Mouse (Mus musculus) C2C12 (cell line): Measurements from ENCODE around the gene 4921507P07Rik.
A peak's percentile ranks its signal among the peaks of the same experiment; 100 is the strongest.

Experiments
- CEBPB ChIP-seq: IDR thresholded peaks from one replicate; pipeline ENCODE4 v1.6.1; 2011; ENCODE audit warnings: low read depth, mild to moderate bottlenecking, control low read depth, moderate library complexity
- CTCF ChIP-seq: IDR thresholded peaks from one replicate; pipeline ENCODE4 v1.5.1; 2011; ENCODE audit not compliant: control insufficient read depth, insufficient read depth, insufficient read length
- MAX ChIP-seq: IDR thresholded peaks from one replicate; pipeline ENCODE4 v1.6.1; 2011; ENCODE audit warnings: mild to moderate bottlenecking, control low read depth
- MYOG ChIP-seq: IDR thresholded peaks from one replicate; pipeline ENCODE4 v1.6.1; 2011; ENCODE audit not compliant: control insufficient read depth, insufficient read length; ENCODE audit errors: extremely low read depth
- USF1 ChIP-seq: IDR thresholded peaks from one replicate; pipeline ENCODE4 v1.6.1; 2011; ENCODE audit warnings: low read depth, mild to moderate bottlenecking, control low read depth, moderate library complexity

- TF ChIP-seq MAX = no peak
- no peak for TF ChIP-seq USF1
- TF ChIP-seq CTCF = peak; percentile 26
- TF ChIP-seq MYOG = no peak
- no peak for TF ChIP-seq CEBPB
Observed at GRCm38 (mm10) chr6:50601620-50602019, 5.2 kb upstream of the 4921507P07Rik start.
